Mouse (Mus musculus) neural tube, embryonic 10.5 days (tissue): ENCODE data around the gene Dmpk.

Experiments used
- DNase-seq: peaks from one replicate; pipeline ENCODE4 v3.0.0-alpha.2; 2017; ENCODE audit warnings: low spot score; ENCODE audit errors: extremely low spot score

The Dmpk gene

DNA sequence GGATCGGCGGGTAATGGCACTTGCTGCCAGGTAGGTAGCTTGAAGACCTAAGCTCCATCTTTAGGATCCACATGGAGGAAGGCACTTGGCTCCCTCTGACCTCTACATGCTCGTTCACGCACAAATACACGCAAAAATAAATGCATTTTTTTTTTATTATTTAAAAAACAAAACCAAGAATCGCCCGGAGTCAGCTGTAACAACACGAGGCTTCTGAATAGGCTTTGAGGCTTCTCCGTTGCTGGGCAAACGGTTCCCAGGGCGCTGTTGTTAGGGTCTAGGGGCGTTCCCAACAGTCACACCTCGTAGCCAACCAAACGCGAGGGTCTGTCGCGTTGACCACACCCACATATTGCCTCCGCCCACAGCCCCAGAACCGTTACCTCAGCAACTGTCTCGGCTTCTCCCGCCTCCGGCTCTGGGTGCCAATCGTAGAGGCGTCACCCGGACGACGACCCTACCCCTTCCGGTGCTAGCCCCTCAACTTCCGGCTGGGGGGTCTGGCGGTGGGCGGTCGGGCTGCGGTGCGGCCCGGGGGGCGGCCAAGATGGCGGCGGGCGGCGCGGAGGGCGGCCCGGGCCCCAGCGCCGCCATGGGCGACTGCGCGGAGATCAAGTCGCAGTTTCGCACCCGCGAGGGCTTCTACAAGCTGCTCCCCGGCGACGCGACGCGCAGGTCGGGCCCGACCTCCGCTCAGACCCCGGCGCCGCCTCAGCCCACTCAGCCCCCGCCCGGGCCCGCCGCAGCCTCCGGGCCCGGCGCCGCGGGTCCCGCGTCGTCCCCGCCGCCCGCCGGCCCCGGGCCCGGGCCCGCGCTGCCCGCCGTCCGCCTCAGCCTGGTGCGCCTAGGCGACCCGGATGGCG, 7.7 kb upstream of the Dmpk start, which contains the start of gene Dmwd:
Gene Dmwd, plus strand, starts transcription at position 505 of the 863 bp plus-strand sequence.
- DNase-seq: peak; percentile 99

DNA sequence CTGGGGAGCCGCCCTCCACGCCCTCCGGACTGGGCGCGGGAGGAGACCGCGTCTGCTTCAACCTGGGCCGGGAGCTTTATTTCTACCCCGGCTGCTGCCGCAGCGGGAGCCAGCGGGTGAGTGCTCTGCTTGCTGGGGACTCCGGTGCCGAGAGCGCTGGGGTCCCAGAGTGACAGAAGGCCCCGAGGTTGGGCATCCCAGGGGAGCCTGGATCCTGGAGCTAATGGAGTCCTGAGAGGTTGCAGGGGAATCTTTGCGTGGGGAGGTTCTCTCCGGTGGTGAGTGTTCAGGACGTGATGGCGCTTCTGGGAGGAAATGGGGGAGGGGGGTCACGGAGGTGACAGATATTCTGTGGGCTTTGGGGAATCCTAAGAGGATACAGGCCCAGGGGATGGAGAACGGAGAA, 7.1 kb upstream of the Dmpk start:
- peak; percentile 49 for DNase-seq

DNA sequence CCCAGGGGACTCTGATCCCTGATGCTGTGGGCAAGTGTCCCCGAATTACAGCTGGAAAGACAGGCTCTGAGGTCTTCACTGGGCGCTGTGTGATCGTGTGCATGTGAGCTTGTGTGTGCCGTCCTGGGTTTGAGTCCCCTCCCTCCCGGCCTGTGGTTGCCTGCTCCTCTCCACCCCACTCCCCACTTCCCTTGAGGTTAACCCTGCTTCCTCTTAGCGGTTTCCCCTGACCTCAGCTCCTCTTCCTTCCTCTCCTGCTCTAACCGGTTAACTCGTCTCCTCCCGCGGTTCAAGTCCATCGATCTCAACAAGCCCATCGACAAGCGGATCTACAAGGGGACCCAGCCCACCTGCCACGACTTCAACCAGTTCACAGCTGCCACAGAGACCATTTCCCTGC, 5.9 kb upstream of the Dmpk start:
- no peak for DNase-seq

- DNase-seq: no peak
Measured at GRCm38 (mm10) chr7:19078732-19079131, 4.9 kb upstream of the Dmpk start.

- no peak for DNase-seq
Measured at GRCm38 (mm10) chr7:19080451-19080950, 3.1 kb upstream of the Dmpk start.

GRCm38 (mm10) chr7:19082171-19082570, 1.5 kb upstream of the Dmpk start:
- DNase-seq: no peak

DNA sequence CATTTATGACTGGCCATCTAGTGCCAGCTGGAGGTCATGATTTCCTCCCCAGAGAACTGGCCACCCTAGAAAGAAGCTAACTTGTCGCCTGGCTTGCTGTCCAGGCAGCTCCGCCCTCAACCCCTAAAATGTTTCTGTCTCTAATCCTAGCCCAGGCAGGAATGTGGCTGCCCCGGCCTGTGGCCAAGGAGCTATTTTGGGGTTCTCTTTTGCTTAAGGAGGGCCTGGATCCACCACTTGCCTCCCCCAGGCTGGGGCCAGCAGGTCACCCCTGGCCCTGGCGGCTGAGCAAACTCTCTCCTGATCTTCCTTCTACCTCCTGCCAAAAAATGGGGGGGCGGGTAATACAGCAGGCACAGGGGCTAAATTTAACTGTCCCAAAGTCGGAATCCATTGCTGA, 553 bp upstream of the Dmpk start:
- DNase-seq: no peak

GRCm38 (mm10) chr7:19084277-19084771, 675 bp downstream of the Dmpk start:
- DNase-seq: no peak

GRCm38 (mm10) chr7:19084921-19085473, 1.3 kb downstream of the Dmpk start:
- no peak for DNase-seq

GRCm38 (mm10) chr7:19085495-19085894, 1.8 kb downstream of the Dmpk start:
- no peak for DNase-seq

GRCm38 (mm10) chr7:19086042-19086441, 2.4 kb downstream of the Dmpk start:
- peak; percentile 46 for DNase-seq

- no peak for DNase-seq
Measured at GRCm38 (mm10) chr7:19086760-19087159, 3.1 kb downstream of the Dmpk start.

DNA sequence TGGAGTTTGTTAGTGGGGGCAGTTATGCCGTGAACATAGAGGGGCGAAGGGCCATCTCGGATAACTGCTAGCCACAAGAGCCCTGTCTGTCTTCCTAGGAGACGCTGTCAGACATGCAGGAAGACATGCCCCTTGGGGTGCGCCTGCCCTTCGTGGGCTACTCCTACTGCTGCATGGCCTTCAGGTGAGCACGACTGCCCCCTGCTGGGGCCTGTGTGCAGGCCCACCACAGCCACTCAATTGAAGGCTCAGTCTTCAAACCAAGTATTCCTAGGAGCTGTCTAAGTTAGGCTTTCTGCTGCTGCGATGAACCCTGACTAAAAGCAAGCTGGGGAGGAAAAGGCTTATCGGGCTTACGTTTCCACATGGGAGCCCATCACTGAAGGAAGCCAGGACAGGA, 5.2 kb downstream of the Dmpk start:
- peak; percentile 62 for DNase-seq

DNA sequence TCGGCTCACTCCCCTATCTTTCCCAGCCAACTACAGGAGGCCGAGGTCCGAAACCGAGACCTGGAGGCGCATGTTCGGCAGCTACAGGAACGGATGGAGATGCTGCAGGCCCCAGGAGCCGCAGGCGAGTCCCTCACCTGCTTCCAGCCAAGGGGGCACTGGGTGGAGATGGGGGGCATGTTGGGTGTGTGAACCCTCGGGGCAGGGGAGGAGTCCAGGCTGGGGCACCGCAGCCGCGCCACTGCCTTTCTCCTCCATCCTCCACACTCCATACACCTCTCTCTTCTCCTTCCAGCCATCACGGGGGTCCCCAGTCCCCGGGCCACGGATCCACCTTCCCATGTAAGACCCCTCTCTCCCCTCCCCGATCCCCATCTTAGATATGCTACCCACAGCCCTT, 8.3 kb downstream of the Dmpk start:
- no peak for DNase-seq

GRCm38 (mm10) chr7:19092381-19093173, 8.9 kb downstream of the Dmpk start:
- DNase-seq: peak; percentile 74

GRCm38 (mm10) chr7:19093174-19093521, 9.5 kb downstream of the Dmpk start:
- peak; percentile 85 for DNase-seq

DNA sequence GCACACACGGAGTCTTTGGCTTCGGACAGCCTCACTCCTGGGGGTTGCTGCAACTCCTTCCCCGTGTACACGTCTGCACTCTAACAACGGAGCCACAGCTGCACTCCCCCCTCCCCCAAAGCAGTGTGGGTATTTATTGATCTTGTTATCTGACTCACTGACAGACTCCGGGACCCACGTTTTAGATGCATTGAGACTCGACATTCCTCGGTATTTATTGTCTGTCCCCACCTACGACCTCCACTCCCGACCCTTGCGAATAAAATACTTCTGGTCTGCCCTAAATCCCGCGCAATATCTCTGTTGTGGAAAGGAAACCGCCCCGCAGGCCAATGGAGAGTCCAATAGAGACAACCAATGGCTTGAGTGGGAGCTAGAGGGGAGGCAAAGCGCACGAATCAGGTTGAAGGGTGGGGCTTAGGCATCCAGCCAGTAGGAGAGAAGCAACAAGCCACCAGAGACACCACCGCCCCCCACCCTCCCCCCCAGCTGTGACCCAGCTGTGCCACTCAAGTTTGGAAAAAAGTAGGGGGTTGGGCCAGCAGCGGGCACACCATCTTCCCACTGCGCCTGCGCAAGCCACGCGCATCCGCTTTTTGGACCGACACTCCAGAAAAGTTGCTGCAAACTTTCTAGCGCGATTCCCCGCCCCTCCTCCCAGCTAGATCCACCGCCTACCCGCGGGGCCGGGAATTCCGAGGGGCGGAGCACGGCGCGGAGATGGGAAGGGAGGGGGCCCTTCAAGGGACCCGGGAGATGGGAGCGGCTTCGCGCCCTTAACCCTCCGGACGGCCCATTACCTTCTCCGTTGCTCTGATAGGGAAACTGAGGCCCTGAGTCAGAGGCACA, 10.1 kb downstream of the Dmpk start:
- peak; percentile 98 for DNase-seq

DNA sequence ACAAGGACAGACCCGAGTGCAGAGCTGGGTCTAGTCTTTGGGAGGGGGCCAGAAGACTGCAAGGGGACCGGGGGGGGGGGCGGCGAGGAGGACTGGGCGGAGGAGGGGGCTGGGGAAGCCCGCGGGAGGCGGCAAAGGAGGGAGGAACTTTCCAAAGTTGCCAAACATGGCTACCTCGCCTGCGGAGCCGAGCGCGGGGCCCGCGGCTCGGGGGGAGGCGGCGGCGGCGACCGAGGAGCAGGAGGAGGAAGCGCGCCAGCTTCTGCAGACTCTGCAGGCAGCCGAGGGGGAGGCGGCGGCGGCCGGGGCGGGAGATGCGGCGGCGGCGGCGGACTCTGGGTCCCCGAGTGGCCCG, 10.8 kb downstream of the Dmpk start, which contains the start of gene Six5:
Gene Six5, plus strand, starts transcription at position 124 of the 355 bp plus-strand sequence.
- peak; percentile 74 for DNase-seq

DNA sequence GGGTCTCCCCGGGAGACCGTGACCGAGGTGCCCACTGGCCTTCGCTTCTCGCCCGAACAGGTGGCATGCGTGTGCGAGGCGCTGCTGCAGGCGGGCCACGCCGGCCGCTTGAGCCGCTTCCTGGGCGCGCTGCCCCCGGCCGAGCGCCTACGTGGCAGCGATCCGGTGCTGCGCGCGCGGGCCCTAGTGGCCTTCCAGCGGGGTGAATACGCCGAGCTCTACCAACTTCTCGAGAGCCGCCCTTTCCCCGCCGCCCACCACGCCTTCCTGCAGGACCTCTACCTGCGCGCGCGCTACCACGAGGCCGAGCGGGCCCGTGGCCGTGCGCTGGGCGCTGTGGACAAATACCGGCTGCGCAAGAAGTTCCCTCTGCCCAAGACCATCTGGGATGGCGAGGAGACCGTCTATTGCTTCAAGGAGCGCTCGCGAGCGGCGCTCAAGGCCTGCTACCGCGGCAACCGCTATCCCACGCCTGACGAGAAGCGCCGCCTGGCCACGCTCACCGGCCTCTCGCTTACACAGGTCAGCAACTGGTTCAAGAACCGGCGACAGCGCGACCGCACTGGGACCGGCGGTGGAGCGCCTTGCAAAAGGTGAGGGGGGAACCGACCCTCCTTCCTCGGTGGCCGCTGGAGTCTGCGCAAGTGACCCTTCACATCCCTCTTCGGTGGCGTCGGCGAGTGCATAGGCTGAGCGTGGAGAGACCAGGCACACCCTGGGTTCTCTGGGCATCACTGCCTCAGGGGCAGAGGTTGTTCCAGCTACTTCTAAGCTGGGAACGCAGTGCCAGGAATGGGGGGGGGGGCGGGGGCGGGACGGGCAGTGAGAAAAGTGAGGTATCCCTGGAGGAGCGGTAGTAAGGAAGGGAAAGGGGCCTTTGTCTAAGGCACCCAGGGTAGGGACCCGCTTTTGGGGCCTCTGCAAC, 11.4 kb downstream of the Dmpk start:
- DNase-seq: peak; percentile 77

- DNase-seq: peak; percentile 82
Measured at GRCm38 (mm10) chr7:19095751-19096110, 12.1 kb downstream of the Dmpk start.
